Mouse (Mus musculus): ENCODE measurements around the gene Crygc.
"Not testable (repeated sequence)": the region's sequence is repeated elsewhere in the genome, so short reads cannot be mapped to it uniquely, and the experiment has no call there.

Crygc gene

GRCm38 (mm10) chr1:65063352-65063751, 10.1 kb downstream of the Crygc start, which contains the start of gene Crygd:
Gene Crygd, minus strand, starts transcription at chr1:65063452.
- DNase-seq (ENCODE audit: low read depth, low spot score) = no peak

GRCm38 (mm10) chr1:65052140-65052539, 21.3 kb downstream of the Crygc start:
- no peak for DNase-seq (ENCODE audit: low read depth, low spot score)

- DNase-seq (ENCODE audit: low read depth, low spot score) = no peak
Measured at GRCm38 (mm10) chr1:65051696-65052095, 21.8 kb downstream of the Crygc start.

- DNase-seq (ENCODE audit: low read depth, low spot score) = not testable (repeated sequence)
Measured at GRCm38 (mm10) chr1:65050952-65051351, 22.5 kb downstream of the Crygc start, which contains the start of gene Cryge. Gene Cryge, minus strand, starts transcription at chr1:65051149.

- peak; percentile 12 for DNase-seq (ENCODE audit: low read depth, low spot score)
Measured at GRCm38 (mm10) chr1:65048781-65049180, 24.7 kb downstream of the Crygc start.

DNA sequence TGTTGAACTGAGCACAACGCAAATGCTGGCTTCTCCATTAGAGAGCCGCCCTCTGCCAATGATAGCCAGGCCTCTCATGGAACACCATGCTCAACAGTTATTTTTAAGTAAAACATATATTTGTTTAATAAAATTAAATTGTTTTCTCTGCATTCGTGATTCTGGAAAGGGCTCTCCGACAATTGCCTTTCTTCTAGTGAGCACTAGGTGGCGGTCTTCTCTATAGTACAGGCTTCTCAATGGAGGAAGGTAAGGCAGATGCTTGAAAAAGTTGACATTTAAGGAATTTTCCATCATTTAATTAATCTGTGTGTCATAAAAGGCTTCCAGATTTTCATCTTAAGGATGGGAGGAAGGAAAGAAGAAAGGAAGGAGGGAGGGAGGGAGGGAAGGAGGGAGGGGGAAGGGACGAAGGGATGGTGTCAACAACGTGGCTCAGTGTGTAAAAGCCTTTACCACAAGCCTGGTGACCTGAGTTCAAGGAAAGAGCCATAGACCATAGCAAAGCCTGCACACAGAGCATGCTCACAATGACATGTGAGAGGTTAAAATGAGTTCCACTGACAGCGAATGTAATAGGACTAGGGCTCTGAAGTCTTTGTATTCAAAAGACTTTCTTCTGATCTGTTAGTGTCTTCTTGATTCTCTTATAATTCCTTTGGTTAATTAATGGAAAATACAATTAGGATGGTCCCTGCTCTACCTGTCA, 26.9 kb downstream of the Crygc start:
- DNase-seq (ENCODE audit: low read depth, low spot score) = peak; percentile 13

DNA sequence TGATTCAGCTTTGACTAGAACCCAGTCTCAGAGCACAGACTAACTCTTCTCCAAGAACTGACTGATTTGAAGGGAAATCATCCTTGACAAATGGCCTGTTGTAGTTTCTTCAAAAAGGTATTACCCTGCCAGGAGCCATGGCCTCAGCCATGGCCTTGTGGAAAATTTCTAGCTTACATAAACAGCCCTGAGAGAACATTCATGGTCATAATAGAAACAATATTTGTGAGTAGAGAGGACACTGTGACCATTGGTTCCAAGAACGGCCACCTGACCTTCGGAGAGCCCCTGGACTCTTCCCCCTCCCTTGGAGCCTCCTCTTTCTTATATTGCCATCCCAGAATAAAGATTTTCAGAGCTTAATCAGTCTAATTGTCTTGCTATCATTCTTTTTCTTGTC, 30.1 kb downstream of the Crygc start:
- DNase-seq (ENCODE audit: low read depth, low spot score) = no peak

DNA sequence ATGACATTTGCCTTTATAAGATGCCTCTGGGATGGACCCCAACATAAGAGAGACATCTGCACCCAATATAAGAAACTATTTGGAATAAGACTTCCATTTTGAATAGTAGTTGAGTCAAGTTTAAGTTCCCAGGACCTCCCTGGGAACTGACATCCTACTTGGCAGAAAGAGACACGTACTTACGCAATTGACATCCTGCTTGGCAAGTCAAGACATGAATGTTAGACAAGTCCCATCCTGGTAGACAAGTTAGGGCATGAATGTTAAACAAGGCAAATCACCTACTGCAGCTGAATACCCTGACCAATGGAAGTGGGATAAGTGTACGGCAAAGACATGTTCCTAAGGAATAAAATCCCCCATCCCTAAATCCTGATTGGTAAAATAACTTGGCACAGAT, 31.7 kb downstream of the Crygc start:
- no peak for DNase-seq (ENCODE audit: low read depth, low spot score)

GRCm38 (mm10) chr1:65040806-65041205, 32.7 kb downstream of the Crygc start:
- DNase-seq (ENCODE audit: low read depth, low spot score) = no peak

DNA sequence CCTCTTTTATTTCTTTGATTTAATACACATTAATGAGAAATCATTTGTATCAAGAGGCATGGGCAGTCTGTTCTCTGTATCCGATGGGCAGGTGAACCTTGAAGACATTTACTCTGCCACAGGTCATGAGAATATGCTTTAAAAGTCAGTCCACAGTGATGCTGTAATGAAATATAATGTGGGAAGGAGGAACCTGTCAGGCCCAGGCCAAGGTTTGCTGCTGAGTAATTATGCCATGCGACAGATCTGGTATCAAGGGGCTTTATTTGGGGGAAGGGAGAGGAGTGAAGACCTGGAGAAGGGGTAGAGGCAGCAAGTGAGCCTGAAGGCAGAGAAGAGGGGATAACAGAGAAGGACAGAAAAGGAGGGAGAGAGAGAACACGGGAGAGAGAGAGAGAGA, 33.8 kb downstream of the Crygc start:
- no peak for DNase-seq (ENCODE audit: low read depth, low spot score)

- no peak for DNase-seq (ENCODE audit: low read depth, low spot score)
Measured at GRCm38 (mm10) chr1:65037542-65037941, 35.9 kb downstream of the Crygc start.

DNA sequence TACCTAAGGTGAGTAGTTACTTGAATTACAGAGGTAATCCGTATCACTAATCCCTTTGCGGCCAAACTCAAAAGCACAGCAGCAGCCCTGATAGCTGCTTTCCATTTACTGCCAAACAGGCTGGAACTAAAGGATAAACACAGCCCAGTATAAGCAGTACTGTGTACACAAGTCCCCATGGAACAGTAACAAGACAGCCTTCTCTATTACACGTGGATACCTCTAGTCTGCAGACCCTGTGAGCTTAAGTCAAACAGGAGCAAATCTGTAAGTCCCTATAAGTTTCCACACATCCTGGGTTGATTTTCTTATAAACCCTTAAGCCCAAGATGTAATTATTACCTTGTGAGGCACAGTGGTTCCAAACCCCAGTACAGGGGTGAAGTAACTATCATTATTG, 38.0 kb downstream of the Crygc start:
- DNase-seq (ENCODE audit: low read depth, low spot score) = no peak

DNA sequence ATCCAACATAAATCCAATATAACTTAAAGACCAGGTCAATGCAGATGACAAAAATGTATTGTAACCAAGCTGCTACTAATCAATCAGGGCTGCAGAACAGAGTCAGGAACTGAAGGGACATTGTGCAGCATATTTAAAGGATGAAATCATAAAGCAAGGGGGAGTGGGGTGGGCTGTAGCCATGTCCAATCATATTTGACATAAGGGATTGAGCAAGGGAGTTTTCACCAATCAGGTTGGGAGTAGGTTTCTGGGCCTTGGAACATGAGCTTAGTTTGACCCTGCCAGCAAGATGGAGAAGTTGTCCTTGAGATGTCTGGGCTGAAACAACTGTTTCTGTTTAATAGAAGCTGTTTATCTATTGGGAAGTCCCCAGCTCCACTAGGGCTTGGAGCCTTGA, 40.8 kb downstream of the Crygc start, which contains the start of gene Akr1cl:
Gene Akr1cl (minus strand): TSS at position 119 of the 400 bp plus-strand sequence.
- DNase-seq (ENCODE audit: low read depth, low spot score) = no peak

- no peak for DNase-seq (ENCODE audit: low read depth, low spot score)
Measured at GRCm38 (mm10) chr1:65028206-65028605, 45.3 kb downstream of the Crygc start.

Data from forelimb bud, embryonic 11.5 days (tissue).